Mouse (Mus musculus): ENCODE measurements at regions not wholly inside any gene's neighbourhood (a gene's known extent, or its start where the extent isn't known, plus 50 kb on each side); places are given as distances from the start of the nearest gene placed in this dataset.

GRCm38 (mm10) chr9:13905086-13905669 lies 77.7 kb downstream of the Fam76b start:
- H3K27me3 ChIP-seq = no peaks in the 10 kb centered on the region
- H3K4me1 ChIP-seq (replicated peaks) = no peaks in the 10 kb centered on the region
- no peak overlapping the region for H3K9ac ChIP-seq
- H3K36me3 ChIP-seq = no peaks in the 10 kb centered on the region
- 72% methylated on average over 14 of the region's 14 CpGs for WGBS (ENCODE audit: insufficient replicate concordance)
- H3K4me2 ChIP-seq = no peak overlapping the region
- no peaks in the 10 kb centered on the region for H3K9me3 ChIP-seq (replicated peaks)
- ATAC-seq (ENCODE audit: low read depth) (no peak), DNase-seq (no peak)
- H3K27ac ChIP-seq = no peak overlapping the region
- H3K4me3 ChIP-seq (replicated peaks) = no peak overlapping the region

DNA sequence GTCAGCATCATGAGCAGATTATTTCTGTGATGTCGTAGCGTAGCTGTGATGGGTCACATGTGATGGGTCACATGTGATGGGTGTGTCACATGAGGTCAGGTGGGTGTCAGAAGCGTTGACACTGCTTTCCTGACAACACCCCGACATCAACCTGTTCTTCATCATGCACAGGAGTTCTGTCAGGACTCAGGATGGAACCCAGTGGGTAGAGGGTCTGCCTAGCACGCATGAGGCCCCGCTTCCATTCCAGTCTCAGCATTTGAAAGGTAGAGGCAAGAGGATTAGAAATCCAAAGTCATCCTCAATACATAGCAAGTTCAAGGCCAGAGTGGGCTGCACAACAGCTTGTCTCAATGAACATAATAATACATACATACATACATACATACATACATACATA lies 79.2 kb downstream of the Fam76b start:
- H3K4me3 ChIP-seq (replicated peaks) = no peak overlapping the region
- DNase-seq = no peak
- H3K27ac ChIP-seq = no peak overlapping the region
- no peak for ATAC-seq (ENCODE audit: low read depth)
- H3K4me2 ChIP-seq = no peak overlapping the region
- H3K4me1 ChIP-seq (replicated peaks) = no peaks in the 10 kb centered on the region
- no peaks in the 10 kb centered on the region for H3K27me3 ChIP-seq
- WGBS (ENCODE audit: insufficient replicate concordance) = 73% methylated on average over 6 of the region's 6 CpGs
- H3K9ac ChIP-seq = no peak overlapping the region
- no peaks in the 10 kb centered on the region for H3K9me3 ChIP-seq (replicated peaks)
- no peaks in the 10 kb centered on the region for H3K36me3 ChIP-seq

- H3K4me3 ChIP-seq (replicated peaks) = no peak overlapping the region
- H3K27ac ChIP-seq = no peak overlapping the region
- WGBS (ENCODE audit: insufficient replicate concordance) = 52% methylated on average over 3 of the region's 3 CpGs
- no peaks in the 10 kb centered on the region for H3K4me1 ChIP-seq (replicated peaks)
- DNase-seq = no peak
- H3K36me3 ChIP-seq = no peaks in the 10 kb centered on the region
- ATAC-seq (ENCODE audit: low read depth) = no peak
- no peaks in the 10 kb centered on the region for H3K9me3 ChIP-seq (replicated peaks)
- H3K9ac ChIP-seq = no peak overlapping the region
- H3K4me2 ChIP-seq = no peak overlapping the region
- no peaks in the 10 kb centered on the region for H3K27me3 ChIP-seq
Observed at GRCm38 (mm10) chr9:13909604-13910003, 82.1 kb downstream of the Fam76b start.

- ATAC-seq (ENCODE audit: low read depth) = no peak
- Histone ChIP-seq H3K27ac (no peak overlapping the region), H3K9me3 (replicated peaks) (no peaks in the 10 kb centered on the region), H3K4me3 (replicated peaks) (no peak overlapping the region), H3K36me3 (no peaks in the 10 kb centered on the region), H3K27me3 (no peaks in the 10 kb centered on the region), H3K4me2 (no peak overlapping the region), H3K9ac (no peak overlapping the region), H3K4me1 (replicated peaks) (no peaks in the 10 kb centered on the region)
- DNase-seq = no peak
- WGBS (ENCODE audit: insufficient replicate concordance) = 65% methylated on average over 2 of the region's 2 CpGs
Observed at GRCm38 (mm10) chr9:13910091-13910490, 82.6 kb downstream of the Fam76b start.

DNA sequence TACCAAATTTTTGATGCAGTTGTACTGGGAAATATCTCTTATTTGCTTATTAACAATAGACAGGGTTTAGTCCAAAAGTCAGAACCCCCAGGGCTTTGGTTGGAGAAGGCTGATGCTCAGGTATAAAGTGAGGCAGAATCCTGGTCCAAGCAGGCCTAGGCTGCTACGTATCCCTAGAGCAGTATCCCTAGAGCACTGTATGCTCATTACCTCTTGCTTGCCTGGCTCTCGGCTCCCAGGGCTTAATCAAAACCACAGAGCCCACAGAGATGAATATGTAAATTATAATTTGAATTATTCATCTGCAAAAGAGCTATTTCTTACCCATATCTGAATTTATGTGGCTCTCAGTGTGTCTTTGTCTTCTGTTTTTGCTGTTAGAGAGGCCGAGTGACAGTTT lies 85.9 kb downstream of the Fam76b start:
- H3K4me2 ChIP-seq = no peak overlapping the region
- H3K9ac ChIP-seq = no peak overlapping the region
- H3K27ac ChIP-seq = no peak overlapping the region
- DNase-seq (no peak), ATAC-seq (ENCODE audit: low read depth) (no peak)
- 47% methylated on average over 3 of the region's 3 CpGs for WGBS (ENCODE audit: insufficient replicate concordance)
- H3K9me3 ChIP-seq (replicated peaks) = no peaks in the 10 kb centered on the region
- no peak overlapping the region for H3K4me3 ChIP-seq (replicated peaks)
- H3K36me3 ChIP-seq = no peaks in the 10 kb centered on the region
- H3K4me1 ChIP-seq (replicated peaks) = no peaks in the 10 kb centered on the region
- H3K27me3 ChIP-seq = no peaks in the 10 kb centered on the region

DNA sequence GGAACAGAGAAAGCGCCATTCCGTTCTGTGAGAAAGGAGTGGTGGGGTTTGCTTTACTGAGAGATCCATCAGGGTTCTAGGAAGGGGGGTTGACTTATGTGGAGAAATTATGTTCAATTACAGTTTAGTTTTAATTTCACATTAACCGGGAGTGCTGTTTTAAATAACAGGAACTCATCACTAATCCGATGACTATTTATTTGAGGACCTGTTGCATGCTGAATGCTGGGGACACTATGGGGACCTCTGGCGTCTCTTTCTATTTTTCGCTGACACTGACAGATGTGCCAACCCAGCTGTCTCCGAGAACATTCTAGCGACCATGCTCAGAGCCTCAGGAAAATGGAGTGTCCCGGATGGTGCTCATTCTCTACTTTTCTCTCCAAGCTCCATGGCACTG lies 86.6 kb downstream of the Fam76b start:
- H3K27me3 ChIP-seq = no peaks in the 10 kb centered on the region
- no peak overlapping the region for H3K9ac ChIP-seq
- DNase-seq (no peak), ATAC-seq (ENCODE audit: low read depth) (no peak)
- no peaks in the 10 kb centered on the region for H3K4me1 ChIP-seq (replicated peaks)
- no peaks in the 10 kb centered on the region for H3K9me3 ChIP-seq (replicated peaks)
- WGBS (ENCODE audit: insufficient replicate concordance) = 74% methylated on average over 9 of the region's 9 CpGs
- no peaks in the 10 kb centered on the region for H3K36me3 ChIP-seq
- H3K27ac ChIP-seq = no peak overlapping the region
- H3K4me2 ChIP-seq = no peak overlapping the region
- H3K4me3 ChIP-seq (replicated peaks) = no peak overlapping the region

DNA sequence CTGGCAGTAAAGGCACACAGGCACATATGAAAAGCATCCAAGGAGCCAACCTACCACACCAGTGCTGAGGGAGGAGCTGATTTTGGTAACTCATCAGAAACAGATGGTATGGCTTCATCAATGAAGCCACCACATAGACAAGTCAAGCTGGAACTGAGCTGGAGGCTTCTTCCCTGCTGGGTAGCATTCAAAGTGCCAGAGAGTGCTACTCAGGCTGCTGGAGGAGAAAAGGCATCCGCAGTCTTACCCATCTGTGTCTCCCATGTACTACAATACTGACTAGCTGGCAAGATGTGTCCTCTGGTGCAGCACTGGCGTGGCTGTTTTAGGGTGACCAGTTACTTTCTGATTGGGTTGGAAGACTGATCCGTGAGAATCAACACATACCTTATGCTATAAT lies 87.3 kb downstream of the Fam76b start:
- Histone ChIP-seq H3K9me3 (replicated peaks) (no peaks in the 10 kb centered on the region), H3K36me3 (no peaks in the 10 kb centered on the region), H3K9ac (no peak overlapping the region), H3K4me3 (replicated peaks) (no peak overlapping the region), H3K27ac (no peak overlapping the region), H3K4me1 (replicated peaks) (no peaks in the 10 kb centered on the region), H3K27me3 (no peaks in the 10 kb centered on the region), H3K4me2 (no peak overlapping the region)
- DNase-seq (no peak), ATAC-seq (ENCODE audit: low read depth) (no peak)
- WGBS (ENCODE audit: insufficient replicate concordance) = 62% methylated on average over 3 of the region's 3 CpGs

DNA sequence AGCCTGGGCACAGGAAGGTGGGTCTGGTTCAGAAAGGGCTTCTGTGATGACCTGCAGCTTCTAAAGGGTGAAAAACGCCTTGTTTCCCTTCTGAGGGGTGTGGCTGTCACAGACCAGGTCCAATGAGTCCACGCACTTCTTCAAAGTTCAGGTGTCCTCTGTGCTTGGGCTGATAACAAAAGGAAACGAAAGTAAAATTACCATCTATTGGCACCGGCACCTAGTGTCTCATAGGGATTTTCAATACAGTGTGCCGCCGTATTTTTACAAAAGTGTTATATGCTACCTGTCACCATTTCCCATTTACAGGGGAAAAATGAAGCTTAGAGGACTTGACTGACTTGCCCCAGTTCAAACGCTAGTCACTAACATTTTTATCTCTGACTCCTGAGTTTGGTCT lies 89.3 kb downstream of the Fam76b start:
- no peaks in the 10 kb centered on the region for H3K4me1 ChIP-seq (replicated peaks)
- DNase-seq (no peak), ATAC-seq (ENCODE audit: low read depth) (no peak)
- no peaks in the 10 kb centered on the region for H3K36me3 ChIP-seq
- no peak overlapping the region for H3K27ac ChIP-seq
- H3K9ac ChIP-seq = no peak overlapping the region
- WGBS (ENCODE audit: insufficient replicate concordance) = 63% methylated on average over 7 of the region's 7 CpGs
- H3K27me3 ChIP-seq = no peaks in the 10 kb centered on the region
- no peaks in the 10 kb centered on the region for H3K9me3 ChIP-seq (replicated peaks)
- no peak overlapping the region for H3K4me3 ChIP-seq (replicated peaks)
- no peak overlapping the region for H3K4me2 ChIP-seq

- H3K27me3 ChIP-seq = no peaks in the 10 kb centered on the region
- no peaks in the 10 kb centered on the region for H3K9me3 ChIP-seq (replicated peaks)
- WGBS (ENCODE audit: insufficient replicate concordance) = 54% methylated on average over 7 of the region's 7 CpGs
- H3K36me3 ChIP-seq = no peaks in the 10 kb centered on the region
- no peak overlapping the region for H3K4me3 ChIP-seq (replicated peaks)
- no peak overlapping the region for H3K9ac ChIP-seq
- H3K27ac ChIP-seq = no peak overlapping the region
- no peak for ATAC-seq (ENCODE audit: low read depth)
- H3K4me1 ChIP-seq (replicated peaks) = no peaks in the 10 kb centered on the region
- no peak for DNase-seq
- no peak overlapping the region for H3K4me2 ChIP-seq
Observed at GRCm38 (mm10) chr9:13918606-13919202, 91.2 kb downstream of the Fam76b start.

- Histone ChIP-seq H3K36me3 (no peaks in the 10 kb centered on the region), H3K4me2 (no peak overlapping the region), H3K27ac (no peak overlapping the region), H3K9me3 (replicated peaks) (no peaks in the 10 kb centered on the region), H3K27me3 (no peaks in the 10 kb centered on the region), H3K4me1 (replicated peaks) (no peaks in the 10 kb centered on the region), H3K9ac (no peak overlapping the region), H3K4me3 (replicated peaks) (no peak overlapping the region)
- ATAC-seq (ENCODE audit: low read depth) (no peak), DNase-seq (no peak)
- WGBS (ENCODE audit: insufficient replicate concordance) = 71% methylated on average over 9 of the region's 9 CpGs
Observed at GRCm38 (mm10) chr9:13919739-13920410, 92.4 kb downstream of the Fam76b start.

DNA sequence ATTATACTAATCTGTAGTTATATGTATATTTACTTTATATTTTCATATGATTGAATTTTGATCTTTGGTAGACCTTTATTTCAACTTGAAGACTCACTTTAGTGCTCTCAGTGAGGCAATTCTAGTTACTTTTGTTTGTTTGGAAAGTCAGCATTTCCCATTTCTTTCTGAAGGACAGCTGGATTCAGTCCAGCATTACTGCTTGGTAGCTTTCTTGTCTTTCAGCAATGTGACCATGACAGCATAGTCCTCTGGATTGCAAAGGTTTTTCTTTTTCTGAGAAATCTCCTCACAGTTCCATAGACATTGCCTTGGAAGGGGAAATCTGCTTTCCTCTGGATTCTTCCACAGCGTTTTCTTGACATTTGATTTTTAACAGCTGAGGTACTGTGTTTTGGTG lies 93.1 kb downstream of the Fam76b start:
- Histone ChIP-seq H3K4me3 (replicated peaks) (no peak overlapping the region), H3K36me3 (no peaks in the 10 kb centered on the region), H3K27ac (no peak overlapping the region), H3K4me1 (replicated peaks) (no peaks in the 10 kb centered on the region), H3K9me3 (replicated peaks) (no peaks in the 10 kb centered on the region), H3K27me3 (no peaks in the 10 kb centered on the region), H3K9ac (no peak overlapping the region), H3K4me2 (no peak overlapping the region)
- no peak for ATAC-seq (ENCODE audit: low read depth)
- no peak for DNase-seq
- 73% methylated on average over 1 of the region's 1 CpGs for WGBS (ENCODE audit: insufficient replicate concordance)

- no peak for ATAC-seq (ENCODE audit: low read depth)
- WGBS (ENCODE audit: insufficient replicate concordance) = 45% methylated on average over 6 of the region's 6 CpGs
Observed at GRCm38 (mm10) chr9:13932001-13932508, 104.5 kb downstream of the Fam76b start.

More at GRCm38 (mm10) chr9:13932001-13932508, 104.5 kb downstream of the Fam76b start:
- Histone ChIP-seq H3K4me1 (replicated peaks) (0 out of 2 replicates have a peak, but pooled peaks cover 5% of the 10 kb centered on the region), H3K4me3 (replicated peaks) (no peak overlapping the region), H3K27me3 (no peaks in the 10 kb centered on the region), H3K36me3 (no peaks in the 10 kb centered on the region), H3K9me3 (replicated peaks) (no peaks in the 10 kb centered on the region), H3K27ac (no peak overlapping the region), H3K9ac (no peak overlapping the region), H3K4me2 (no peak overlapping the region)
- no peak for DNase-seq
